Mouse (Mus musculus) gastrocnemius, postnatal 14 days (tissue): Measurements from ENCODE around the gene Lats2. TPM values are rescaled to one million over a fixed set of nuclear protein-coding genes. Genes with fewer than 3 reads are reported as not detected.
"Not testable (repeated sequence)": the region's sequence is repeated elsewhere in the genome, so short reads cannot be mapped to it uniquely, and the experiment has no call there.

ENCODE experiments used
- DNase-seq: peaks from one replicate; pipeline ENCODE4 v3.0.0; 2021; ENCODE audit warnings: mixed read lengths
- intact Hi-C: fragments of 180-260 bp; cut with DNase I; formaldehyde crosslinking; loops from one replicate; pipeline ENCODE4 v1.15.1; 2025; ENCODE audit warnings: low total_unique reads
- microRNA-seq, 2 experiments: library from miRNA; unstranded; fragments of <30 nt; microRNA quantifications; one replicate each; pipeline ENCODE4 v1.2.0; 2021
- total RNA-seq, 2 experiments: library from RNA; stranded (reverse); gene quantifications; 2 replicates each; pipeline ENCODE4 v1.2.3; 2021

The Lats2 gene
- total RNA-seq, 2 experiments from 2014 or later, result 16.9 to 18.4 TPM

DNA sequence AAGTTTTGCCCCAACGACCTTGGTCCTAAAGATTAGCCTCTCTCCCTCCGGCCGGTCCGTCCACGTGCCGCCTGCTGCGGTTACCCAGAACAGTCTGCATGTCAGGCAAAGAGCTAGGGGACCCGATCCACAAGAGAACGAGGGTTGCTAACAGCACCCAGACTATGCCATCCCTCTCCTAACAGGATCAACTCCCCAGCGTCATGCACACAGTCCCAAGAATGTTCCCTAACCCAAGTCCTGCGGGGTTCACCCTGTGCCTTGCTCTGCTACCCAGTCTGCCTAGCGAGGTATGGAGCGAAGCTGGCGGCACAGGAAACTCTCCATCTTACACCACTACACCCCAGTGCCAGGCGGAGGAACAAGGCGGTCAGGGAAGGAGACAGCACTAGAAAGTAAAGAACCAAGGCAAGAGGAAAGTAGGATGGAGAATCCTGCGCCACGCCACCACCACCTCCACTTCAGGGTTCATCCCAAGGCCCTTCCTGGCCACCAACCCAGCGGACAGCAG is 93.8 kb downstream of the Lats2 start:
- intact Hi-C loops, result no loop called here

DNA sequence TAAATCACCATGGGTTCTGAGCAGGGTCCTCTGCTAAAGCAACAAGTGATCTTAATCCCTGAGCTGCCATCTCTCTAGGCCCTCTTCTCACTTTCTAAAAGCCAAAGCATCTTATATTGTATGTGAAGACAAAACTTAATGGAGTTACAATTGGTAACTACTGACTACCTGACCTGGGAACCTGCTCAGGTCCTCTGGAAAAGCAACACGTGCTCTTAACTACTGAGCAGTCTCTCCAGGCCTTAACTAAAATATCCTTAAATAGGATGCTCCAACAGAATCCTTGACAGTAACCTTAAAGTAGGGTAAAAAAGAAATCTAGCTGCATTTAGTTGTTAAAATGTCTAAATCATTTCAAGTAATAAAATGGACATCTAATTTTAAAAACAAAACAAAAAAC is 94.6 kb downstream of the Lats2 start:
- intact Hi-C loops, result no loop called here
- no peak for DNase-seq

More for the DNA sequence above, 93.8 kb downstream of the Lats2 start:
- DNase-seq, result peak; percentile 6

GRCm38 (mm10) chr14:57658301-57658700 is 99.9 kb downstream of the Lats2 start:
- intact Hi-C loops, result no loop called here
- no peak for DNase-seq

DNA sequence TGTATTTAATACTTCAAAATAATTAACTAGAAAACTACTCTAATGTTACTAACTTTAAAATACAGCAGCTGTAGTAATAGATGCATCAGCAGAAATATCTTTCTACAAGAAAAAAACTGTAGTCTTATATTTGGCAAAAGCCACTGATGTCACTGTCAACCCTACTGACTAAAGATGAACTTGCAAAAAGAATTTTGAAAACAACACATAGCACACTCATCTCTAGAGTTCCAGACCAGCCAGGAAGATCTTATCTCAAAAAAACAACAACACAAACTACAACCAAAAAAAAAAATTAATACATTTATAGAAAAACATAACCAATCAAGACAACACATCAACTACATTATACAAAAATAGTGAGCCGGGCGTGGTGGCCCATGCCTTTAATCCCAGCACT is 100.7 kb downstream of the Lats2 start:
- DNase-seq, result no peak
- intact Hi-C loops, result no loop called here

DNA sequence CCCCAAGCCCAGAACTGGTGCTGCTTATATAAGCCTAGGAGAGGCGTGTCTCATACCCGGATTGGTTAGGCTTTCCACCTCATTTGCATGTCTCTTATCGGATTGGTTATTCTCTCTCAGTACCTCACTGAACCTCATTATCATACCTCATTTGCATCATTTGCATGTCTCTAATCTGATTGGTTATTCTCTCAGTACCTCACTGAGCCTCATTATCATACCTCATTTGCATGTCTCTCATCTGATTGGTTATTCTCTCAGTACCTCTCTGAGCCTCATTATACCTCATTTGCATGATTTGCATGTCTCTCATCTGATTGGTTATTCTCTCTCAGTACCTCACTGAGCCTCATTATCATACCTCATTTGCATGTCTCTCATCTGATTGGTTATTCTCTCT is 101.7 kb downstream of the Lats2 start:
- intact Hi-C loops, DNase-seq: not testable (repeated sequence)

GRCm38 (mm10) chr14:57649501-57649900 is 108.7 kb downstream of the Lats2 start:
- intact Hi-C loops, result no loop called here
- DNase-seq, result no peak

DNA sequence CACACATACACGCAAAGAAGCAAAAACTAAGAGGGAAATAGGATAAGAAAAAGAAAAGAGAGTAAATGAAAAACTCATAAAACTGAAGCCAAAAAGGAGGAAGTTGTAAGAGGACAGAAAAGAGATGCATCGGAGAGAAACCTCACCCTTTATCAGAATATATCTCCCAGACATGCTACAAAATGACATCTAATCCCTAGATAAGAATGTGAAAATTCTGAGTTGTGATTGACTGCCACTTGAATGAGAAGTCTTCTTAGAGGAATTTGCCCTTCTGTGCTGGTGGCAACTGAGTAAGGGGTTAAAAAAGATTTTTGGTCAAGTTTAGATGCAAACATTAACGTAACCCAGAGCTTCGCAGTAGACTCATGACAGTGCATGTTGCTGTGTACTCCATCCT is 112.0 kb downstream of the Lats2 start:
- intact Hi-C loops, result no loop called here
- no peak for DNase-seq

Small RNA genes within 50 kb of the gene (microRNA-seq; reads per million reads assigned to microRNA genes)
- 0 to 0.50 reads per million in 2 experiments for gene Mir3077

Other genes starting within 250 kb of the Lats2 start
- 1 to 10 TPM; 4.8 to 6.4 TPM for gene Il17d, start 233.6 kb downstream of the Lats2 start, total RNA-seq
- 10 to 100 TPM; 21.9 to 31.0 TPM for gene Eef1akmt1, start 186.8 kb downstream of the Lats2 start, total RNA-seq
- gene Xpo4, start 93.0 kb downstream of the Lats2 start, total RNA-seq, result 10 to 100 TPM in 1 of 2 experiments, 1 to 10 TPM in 1; 8.6 to 12.1 TPM
- under 1 TPM in 1 of 2 experiments, not detected in 1; 0.68 TPM for gene Gm49361, start 12.3 kb downstream of the Lats2 start, total RNA-seq
- 10 to 100 TPM; 42.1 to 52.3 TPM for gene Sap18, start 39.8 kb upstream of the Lats2 start, total RNA-seq
- gene Ska3, start 67.8 kb upstream of the Lats2 start, total RNA-seq, result 1 to 10 TPM in 1 of 2 experiments, under 1 TPM in 1; 0.78 to 1.2 TPM
- 10 to 100 TPM; 63.7 to 64.3 TPM for gene Mrpl57, start 67.8 kb upstream of the Lats2 start, total RNA-seq
- gene Zdhhc20, start 131.9 kb upstream of the Lats2 start, total RNA-seq, result 10 to 100 TPM in 1 of 2 experiments, 1 to 10 TPM in 1; 9.0 to 13.6 TPM
- 10 to 100 TPM; 40.7 to 42.1 TPM for gene Micu2, start 240.9 kb upstream of the Lats2 start, total RNA-seq